Mouse (Mus musculus): ENCODE data around the gene Lcn12. TPM values are rescaled to one million over a fixed set of nuclear protein-coding genes. Genes with fewer than 3 reads are reported as not detected.

Gene Lcn12
- polyA plus RNA-seq, 1 experiment from 2014 or later: not detected

DNA sequence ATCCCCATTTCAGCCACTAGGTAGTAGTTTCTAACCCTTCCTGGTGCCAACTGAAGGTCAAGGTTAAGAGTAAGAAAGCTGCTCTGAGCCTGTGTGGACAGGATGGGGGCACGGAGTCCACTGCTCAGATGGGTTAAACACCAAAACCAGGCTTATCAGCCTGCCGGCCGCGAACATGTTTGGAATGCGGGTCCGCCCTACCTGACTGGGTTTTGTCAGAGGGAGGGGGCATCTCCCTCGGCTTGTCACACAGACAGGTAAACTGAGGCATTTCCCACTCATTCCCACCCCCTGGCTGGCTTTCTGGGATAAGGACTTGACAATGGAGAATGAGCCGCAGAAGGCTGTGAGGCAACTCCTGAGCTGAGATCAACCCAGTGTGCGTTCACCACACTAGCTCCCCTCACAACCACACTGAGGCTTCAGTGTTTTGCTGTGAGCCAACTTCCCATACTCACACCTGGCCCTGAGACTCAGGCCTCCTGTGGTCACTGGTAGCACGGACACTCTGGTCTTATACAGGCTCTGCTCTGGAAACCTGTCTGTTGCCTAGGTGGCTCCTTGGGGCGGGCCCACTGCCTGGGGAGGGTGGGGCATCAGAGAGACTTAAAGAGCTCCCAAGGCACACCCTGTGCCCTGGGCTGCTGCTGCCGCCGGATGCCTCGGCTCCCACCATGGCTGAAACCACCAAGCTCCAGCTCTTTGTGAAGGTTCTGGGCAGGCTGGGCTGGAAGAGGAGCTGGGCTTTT lies 37.3 kb downstream of the Lcn12 start, which contains the start of gene Clic3:
Clic3 (plus strand) TSS at position 634 of the 749 bp plus-strand sequence.
- peaks cover 27% of the 10 kb centered on the region for H3K4me1 ChIP-seq (ENCODE audit: control insufficient read depth, insufficient read depth, low read length)
- peak within 1 kb of the TSS; percentile 17 for H3K9ac ChIP-seq (ENCODE audit: low read length)
- no peaks in the 10 kb centered on the region for H3K9me3 ChIP-seq (replicated peaks; ENCODE audit: control insufficient read depth, low read length)
- peak; percentile 50 for ATAC-seq (ENCODE audit: insufficient read depth, low FRiP score)
- H3K27me3 ChIP-seq (ENCODE audit: control insufficient read depth, insufficient read depth, low read length): no peaks in the 10 kb centered on the region
- no peak within 1 kb of the TSS for H3K4me3 ChIP-seq (replicated peaks; ENCODE audit: low read length)
- 33% methylated on average over 14 of the region's 14 CpGs for WGBS
- H3K4me2 ChIP-seq (ENCODE audit: low read depth, low read length): peak within 1 kb of the TSS; percentile 11
- H3K36me3 ChIP-seq (ENCODE audit: control insufficient read depth, insufficient read depth, low read length): 0 out of 2 replicates have a peak, but pooled peaks cover 8% of the 10 kb centered on the region
- peak within 1 kb of the TSS; percentile 63 for H3K27ac ChIP-seq (ENCODE audit: low read length)

DNA sequence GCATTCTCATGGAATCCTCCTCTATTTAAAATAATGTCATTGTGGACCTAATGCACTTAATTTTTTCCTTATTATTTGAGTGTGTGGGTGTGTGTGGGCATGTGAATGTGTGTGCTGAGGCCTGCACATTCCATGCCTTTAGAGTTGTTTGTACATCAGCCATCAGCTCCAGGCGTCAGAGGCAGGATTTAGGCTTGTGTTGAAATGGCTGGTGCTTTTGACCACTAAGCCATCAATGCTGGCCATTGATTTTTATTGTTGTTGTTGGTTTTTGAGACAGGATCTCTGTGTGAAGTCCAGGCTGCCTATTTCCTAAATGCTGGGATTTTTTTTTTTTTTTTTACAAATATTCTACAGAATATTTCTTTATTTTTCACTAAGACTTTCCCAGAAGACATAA lies 40.8 kb downstream of the Lcn12 start:
- ATAC-seq (ENCODE audit: insufficient read depth, low FRiP score): no peak
- Histone ChIP-seq H3K4me1 (ENCODE audit: control insufficient read depth, insufficient read depth, low read length) (0 out of 2 replicates have a peak, but pooled peaks cover 5% of the 10 kb centered on the region), H3K36me3 (ENCODE audit: control insufficient read depth, insufficient read depth, low read length) (0 out of 2 replicates have a peak, but pooled peaks cover 4% of the 10 kb centered on the region), H3K9ac (ENCODE audit: low read length) (no peak overlapping the region), H3K27me3 (ENCODE audit: control insufficient read depth, insufficient read depth, low read length) (no peaks in the 10 kb centered on the region), H3K4me3 (replicated peaks; ENCODE audit: low read length) (no peak overlapping the region), H3K4me2 (ENCODE audit: low read depth, low read length) (no peak overlapping the region), H3K27ac (ENCODE audit: low read length) (no peak overlapping the region), H3K9me3 (replicated peaks; ENCODE audit: control insufficient read depth, low read length) (no peaks in the 10 kb centered on the region)
- 33% methylated on average over 1 of the region's 1 CpGs for WGBS

DNA sequence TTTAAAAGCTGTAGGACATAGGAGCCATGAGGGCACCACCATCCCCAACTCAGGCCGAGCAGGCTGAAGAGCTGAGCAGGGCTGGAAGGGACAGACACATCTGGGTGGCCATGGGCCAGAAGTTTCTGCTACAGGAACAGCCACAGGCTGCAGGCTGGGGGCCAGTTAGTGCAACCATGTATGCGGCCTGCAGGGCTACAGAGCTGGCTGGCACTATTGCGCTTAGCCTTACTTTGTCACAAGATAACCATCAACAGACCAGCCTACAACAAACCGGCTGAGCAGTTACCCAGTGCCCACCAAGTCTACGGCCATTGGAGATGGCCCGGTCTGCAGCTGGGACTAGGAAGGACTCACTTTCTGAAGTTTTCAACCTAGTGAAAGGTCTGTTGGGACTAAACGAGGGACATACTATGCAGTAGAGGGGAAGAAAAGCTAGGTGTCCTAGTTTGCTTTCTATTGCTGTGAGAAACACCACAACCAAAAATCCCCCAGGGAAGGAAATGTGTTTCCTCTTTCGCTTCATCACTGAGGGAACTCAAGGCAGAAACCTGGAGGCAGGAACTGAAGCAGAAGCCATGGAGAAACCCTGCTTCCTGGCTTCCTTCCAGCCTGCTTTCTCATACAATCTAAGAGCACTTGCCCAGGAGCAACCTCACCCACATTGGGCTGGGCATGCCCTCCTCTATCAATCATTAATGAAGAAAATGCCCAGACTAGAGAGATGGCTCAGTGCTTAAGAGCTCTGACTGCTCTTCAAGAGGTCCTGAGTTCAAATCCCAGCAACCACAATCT lies 42.7 kb downstream of the Lcn12 start:
- Histone ChIP-seq H3K36me3 (ENCODE audit: control insufficient read depth, insufficient read depth, low read length) (no peaks in the 10 kb centered on the region), H3K4me1 (ENCODE audit: control insufficient read depth, insufficient read depth, low read length) (0 out of 2 replicates have a peak, but pooled peaks cover 4% of the 10 kb centered on the region), H3K27ac (ENCODE audit: low read length) (no peak overlapping the region), H3K4me2 (ENCODE audit: low read depth, low read length) (no peak overlapping the region), H3K27me3 (ENCODE audit: control insufficient read depth, insufficient read depth, low read length) (no peaks in the 10 kb centered on the region), H3K9me3 (replicated peaks; ENCODE audit: control insufficient read depth, low read length) (no peaks in the 10 kb centered on the region), H3K9ac (ENCODE audit: low read length) (no peak overlapping the region), H3K4me3 (replicated peaks; ENCODE audit: low read length) (no peak overlapping the region)
- WGBS: 79% methylated on average over 8 of the region's 8 CpGs
- ATAC-seq (ENCODE audit: insufficient read depth, low FRiP score): no peak

DNA sequence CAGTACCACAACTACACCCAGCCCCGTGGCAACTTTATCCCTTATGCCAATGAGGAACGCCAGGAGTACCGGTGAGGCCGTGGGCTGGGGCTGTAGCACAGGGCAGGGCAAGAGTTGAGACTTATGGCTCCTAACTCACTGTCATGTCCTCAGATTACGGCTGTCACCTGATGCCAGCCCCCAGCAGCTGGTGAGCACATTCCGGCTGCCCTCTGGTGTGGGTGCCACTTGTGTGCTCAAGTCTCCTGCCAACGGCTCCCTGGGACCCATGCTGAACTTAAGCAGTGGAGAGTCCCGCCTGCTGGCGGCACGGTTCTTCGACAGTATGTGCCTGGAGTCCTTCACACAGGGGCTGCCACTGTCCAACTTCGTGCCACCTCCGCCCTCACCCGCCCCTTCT lies 51.0 kb downstream of the Lcn12 start:
- Histone ChIP-seq H3K4me1 (ENCODE audit: control insufficient read depth, insufficient read depth, low read length) (no peaks in the 10 kb centered on the region), H3K4me3 (replicated peaks; ENCODE audit: low read length) (no peak overlapping the region), H3K27me3 (ENCODE audit: control insufficient read depth, insufficient read depth, low read length) (no peaks in the 10 kb centered on the region), H3K36me3 (ENCODE audit: control insufficient read depth, insufficient read depth, low read length) (no peaks in the 10 kb centered on the region), H3K27ac (ENCODE audit: low read length) (no peak overlapping the region), H3K9me3 (replicated peaks; ENCODE audit: control insufficient read depth, low read length) (no peaks in the 10 kb centered on the region), H3K9ac (ENCODE audit: low read length) (no peak overlapping the region; the same call in 1 of the 2 replicates), H3K4me2 (ENCODE audit: low read depth, low read length) (no peak overlapping the region)
- ATAC-seq (ENCODE audit: insufficient read depth, low FRiP score): no peak
- WGBS: 89% methylated on average over 14 of the region's 14 CpGs

DNA sequence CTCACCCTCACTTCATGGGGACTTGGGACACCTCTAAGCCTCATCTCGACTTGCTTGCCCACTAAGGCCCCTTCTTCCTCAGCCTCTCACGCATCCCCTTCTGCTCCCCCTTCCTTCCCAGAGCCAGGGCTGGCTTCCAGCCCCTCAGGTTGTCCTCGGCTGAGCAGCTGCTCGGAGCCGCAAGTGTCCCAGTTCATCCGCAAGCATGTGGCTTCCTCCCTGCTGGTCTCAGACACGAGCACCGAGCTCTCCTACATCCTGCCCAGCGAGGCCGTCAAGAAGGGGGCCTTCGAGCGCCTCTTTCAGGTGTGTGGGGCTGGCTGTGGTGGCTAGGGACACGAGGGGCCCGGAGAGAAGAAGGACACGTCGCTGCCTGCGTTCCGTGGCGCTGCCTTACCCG lies 52.6 kb downstream of the Lcn12 start:
- Histone ChIP-seq H3K9me3 (replicated peaks; ENCODE audit: control insufficient read depth, low read length) (no peaks in the 10 kb centered on the region), H3K36me3 (ENCODE audit: control insufficient read depth, insufficient read depth, low read length) (no peaks in the 10 kb centered on the region), H3K4me2 (ENCODE audit: low read depth, low read length) (no peak overlapping the region), H3K27ac (ENCODE audit: low read length) (no peak overlapping the region), H3K4me1 (ENCODE audit: control insufficient read depth, insufficient read depth, low read length) (no peaks in the 10 kb centered on the region), H3K4me3 (replicated peaks; ENCODE audit: low read length) (no peak overlapping the region), H3K27me3 (ENCODE audit: control insufficient read depth, insufficient read depth, low read length) (no peaks in the 10 kb centered on the region), H3K9ac (ENCODE audit: low read length) (no peak overlapping the region)
- no peak for ATAC-seq (ENCODE audit: insufficient read depth, low FRiP score)
- WGBS: 86% methylated on average over 20 of the region's 20 CpGs

Small RNA genes lying within 50 kb of the gene (microRNA-seq; reads per million reads assigned to microRNA genes)
- 0.66 reads per million for gene Mir3087

Other genes with a start within 250 kb of the Lcn12 start
- gene AL732309.1, start 247.0 kb downstream of the Lcn12 start, polyA plus RNA-seq (2015; fragmentation: Nextera tagmentation; extraction: Ambion mirVana): 10.1 and 12.8 TPM in 2 replicates
- gene Tmem203, start 238.5 kb downstream of the Lcn12 start, polyA plus RNA-seq (2015; fragmentation: Nextera tagmentation; extraction: Ambion mirVana): 19.5 and 20.2 TPM in 2 replicates
- gene Tprn, start 231.3 kb downstream of the Lcn12 start, polyA plus RNA-seq (2015; fragmentation: Nextera tagmentation; extraction: Ambion mirVana): 17.9 and 19.0 TPM in 2 replicates
- 199 TPM in 2 replicates for gene Ssna1, start 221.5 kb downstream of the Lcn12 start, polyA plus RNA-seq (2015; fragmentation: Nextera tagmentation; extraction: Ambion mirVana)
- gene Anapc2, start 221.4 kb downstream of the Lcn12 start, polyA plus RNA-seq (2015; fragmentation: Nextera tagmentation; extraction: Ambion mirVana): 123 and 134 TPM in 2 replicates
- not detected in 2 replicates for gene Tmem210, start 205.8 kb downstream of the Lcn12 start, polyA plus RNA-seq (2015; fragmentation: Nextera tagmentation; extraction: Ambion mirVana)
- gene Lrrc26, start 204.0 kb downstream of the Lcn12 start, polyA plus RNA-seq (2015; fragmentation: Nextera tagmentation; extraction: Ambion mirVana): 14.3 and 20.3 TPM in 2 replicates
- gene Grin1, start 174.7 kb downstream of the Lcn12 start, polyA plus RNA-seq (2015; fragmentation: Nextera tagmentation; extraction: Ambion mirVana): 2.0 and 2.3 TPM in 2 replicates
- gene Man1b1, start 161.6 kb downstream of the Lcn12 start, polyA plus RNA-seq (2015; fragmentation: Nextera tagmentation; extraction: Ambion mirVana): 46.0 and 47.0 TPM in 2 replicates
- gene Dpp7, start 137.6 kb downstream of the Lcn12 start, polyA plus RNA-seq (2015; fragmentation: Nextera tagmentation; extraction: Ambion mirVana): 23.8 and 26.8 TPM in 2 replicates
- 34.8 and 40.0 TPM in 2 replicates for gene Uap1l1, start 128.2 kb downstream of the Lcn12 start, polyA plus RNA-seq (2015; fragmentation: Nextera tagmentation; extraction: Ambion mirVana)
- 30.7 and 35.9 TPM in 2 replicates for gene Sapcd2, start 121.6 kb downstream of the Lcn12 start, polyA plus RNA-seq (2015; fragmentation: Nextera tagmentation; extraction: Ambion mirVana)
- 16.6 and 19.4 TPM in 2 replicates for gene Entpd2, start 98.0 kb downstream of the Lcn12 start, polyA plus RNA-seq (2015; fragmentation: Nextera tagmentation; extraction: Ambion mirVana)
- gene Npdc1, start 94.6 kb downstream of the Lcn12 start, polyA plus RNA-seq (2015; fragmentation: Nextera tagmentation; extraction: Ambion mirVana): 54.9 and 66.1 TPM in 2 replicates
- gene Fut7, start 70.6 kb downstream of the Lcn12 start, polyA plus RNA-seq (2015; fragmentation: Nextera tagmentation; extraction: Ambion mirVana): 0.19 TPM in 1 of 2 replicates, not detected in the other
- gene Abca2, start 65.2 kb downstream of the Lcn12 start, polyA plus RNA-seq (2015; fragmentation: Nextera tagmentation; extraction: Ambion mirVana): 4.0 and 4.6 TPM in 2 replicates
- gene Clic3, start 37.1 kb downstream of the Lcn12 start, polyA plus RNA-seq (2015; fragmentation: Nextera tagmentation; extraction: Ambion mirVana): 60.5 and 113 TPM in 2 replicates
- gene Paxx, start 32.8 kb downstream of the Lcn12 start, polyA plus RNA-seq (2015; fragmentation: Nextera tagmentation; extraction: Ambion mirVana): 44.1 and 49.4 TPM in 2 replicates
- gene Ptgds, start 23.9 kb downstream of the Lcn12 start, polyA plus RNA-seq (2015; fragmentation: Nextera tagmentation; extraction: Ambion mirVana): 6.1 and 6.7 TPM in 2 replicates
- 76.5 and 86.0 TPM in 2 replicates for gene Fbxw5, start 6.8 kb upstream of the Lcn12 start, polyA plus RNA-seq (2015; fragmentation: Nextera tagmentation; extraction: Ambion mirVana)
- gene C8g, start 7.8 kb upstream of the Lcn12 start, polyA plus RNA-seq (2015; fragmentation: Nextera tagmentation; extraction: Ambion mirVana): 8.9 and 9.5 TPM in 2 replicates
- gene Traf2, start 53.0 kb upstream of the Lcn12 start, polyA plus RNA-seq (2015; fragmentation: Nextera tagmentation; extraction: Ambion mirVana): 31.5 and 32.1 TPM in 2 replicates
- gene Edf1, start 63.9 kb upstream of the Lcn12 start, polyA plus RNA-seq (2015; fragmentation: Nextera tagmentation; extraction: Ambion mirVana): 377 and 401 TPM in 2 replicates
- gene Mamdc4, start 80.9 kb upstream of the Lcn12 start, polyA plus RNA-seq (2015; fragmentation: Nextera tagmentation; extraction: Ambion mirVana): 74.0 and 87.4 TPM in 2 replicates
- gene Phpt1, start 81.3 kb upstream of the Lcn12 start, polyA plus RNA-seq (2015; fragmentation: Nextera tagmentation; extraction: Ambion mirVana): 120 and 123 TPM in 2 replicates
- 0.26 and 0.94 TPM in 2 replicates for gene Ajm1, start 87.8 kb upstream of the Lcn12 start, polyA plus RNA-seq (2015; fragmentation: Nextera tagmentation; extraction: Ambion mirVana)
- gene Rabl6, start 114.6 kb upstream of the Lcn12 start, polyA plus RNA-seq (2015; fragmentation: Nextera tagmentation; extraction: Ambion mirVana): 56.4 and 60.3 TPM in 2 replicates
- 0.09 and 0.15 TPM in 2 replicates for gene Ccdc183, start 123.8 kb upstream of the Lcn12 start, polyA plus RNA-seq (2015; fragmentation: Nextera tagmentation; extraction: Ambion mirVana)
- 27.8 and 33.9 TPM in 2 replicates for gene Tmem141, start 128.1 kb upstream of the Lcn12 start, polyA plus RNA-seq (2015; fragmentation: Nextera tagmentation; extraction: Ambion mirVana)
- 4.9 and 5.3 TPM in 2 replicates for gene Fcna, start 134.1 kb upstream of the Lcn12 start, polyA plus RNA-seq (2015; fragmentation: Nextera tagmentation; extraction: Ambion mirVana)
- gene Lcn8, start 159.2 kb upstream of the Lcn12 start, polyA plus RNA-seq (2015; fragmentation: Nextera tagmentation; extraction: Ambion mirVana): 0.37 TPM in 1 of 2 replicates, not detected in the other
- gene Lcn5, start 164.0 kb upstream of the Lcn12 start, polyA plus RNA-seq (2015; fragmentation: Nextera tagmentation; extraction: Ambion mirVana): not detected in 2 replicates
- gene Lcn6, start 182.9 kb upstream of the Lcn12 start, polyA plus RNA-seq (2015; fragmentation: Nextera tagmentation; extraction: Ambion mirVana): not detected in 2 replicates
- gene Lcn10, start 188.8 kb upstream of the Lcn12 start, polyA plus RNA-seq (2015; fragmentation: Nextera tagmentation; extraction: Ambion mirVana): not detected in 2 replicates
- gene Obp2a, start 206.1 kb upstream of the Lcn12 start, polyA plus RNA-seq (2015; fragmentation: Nextera tagmentation; extraction: Ambion mirVana): not detected in 2 replicates
- gene Bmyc, start 212.8 kb upstream of the Lcn12 start, polyA plus RNA-seq (2015; fragmentation: Nextera tagmentation; extraction: Ambion mirVana): 62.0 and 73.4 TPM in 2 replicates
- gene Obp2b, start 243.1 kb upstream of the Lcn12 start, polyA plus RNA-seq (2015; fragmentation: Nextera tagmentation; extraction: Ambion mirVana): not detected in 2 replicates